Mouse (Mus musculus): ENCODE measurements at regions not wholly inside any gene's neighbourhood (a gene's known extent, or its start where the extent isn't known, plus 50 kb on each side); places are given as distances from the start of the nearest gene placed in this dataset.
A peak's percentile ranks its signal among the peaks of the same experiment; 100 is the strongest.

GRCm38 (mm10) chr5:64590036-64590435 is 213.2 kb upstream of the Klf3 start:
- H3K4me1 ChIP-seq (ENCODE audit: control insufficient read depth, insufficient read depth, low read length): peaks cover 13% of the 10 kb centered on the region
- ATAC-seq (ENCODE audit: insufficient number of reproducible peaks, low FRiP score, low TSS enrichment, low read depth): no peak
- whole genome bisulfite sequencing: 83% methylated on average over 5 of the region's 5 CpGs
- H3K36me3 ChIP-seq (ENCODE audit: control insufficient read depth, insufficient read depth, low read length): no peaks in the 10 kb centered on the region
- H3K9me3 ChIP-seq (ENCODE audit: control insufficient read depth, low read length): no peaks in the 10 kb centered on the region
- H3K9ac ChIP-seq (ENCODE audit: low read length): no peak overlapping the region
- H3K4me3 ChIP-seq (ENCODE audit: low read depth, low read length): no peak overlapping the region
- no peak for DNase-seq (ENCODE audit: low spot score)
- H3K27me3 ChIP-seq (ENCODE audit: control insufficient read depth, insufficient read depth, low read length): no peaks in the 10 kb centered on the region
- H3K4me2 ChIP-seq (ENCODE audit: low read depth, severe bottlenecking): no peak overlapping the region
- no peak overlapping the region for H3K27ac ChIP-seq (replicated peaks; ENCODE audit: low read depth, low read length)

DNA sequence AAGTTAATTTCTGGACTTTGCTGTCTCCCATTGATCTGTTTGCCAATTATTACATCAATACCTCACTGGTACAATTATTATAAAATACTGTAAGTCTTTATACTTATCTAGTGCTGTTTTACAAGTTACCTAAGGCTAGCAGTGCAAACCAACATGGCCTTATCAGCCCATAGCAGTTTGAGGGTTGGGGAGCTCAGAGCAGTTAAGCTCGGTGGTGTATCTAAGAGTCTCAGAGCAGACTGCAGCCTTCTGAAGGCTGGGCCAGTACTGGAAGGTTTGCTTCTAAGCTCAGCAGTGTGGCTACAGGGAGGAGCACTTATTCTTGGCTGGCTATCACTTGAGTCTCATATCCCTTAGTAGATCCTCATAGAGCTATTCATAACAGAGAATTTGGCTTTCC is 212.4 kb upstream of the Klf3 start:
- Histone ChIP-seq H3K36me3 (ENCODE audit: control insufficient read depth, insufficient read depth, low read length) (no peaks in the 10 kb centered on the region), H3K27me3 (ENCODE audit: control insufficient read depth, insufficient read depth, low read length) (no peaks in the 10 kb centered on the region), H3K4me3 (ENCODE audit: low read depth, low read length) (no peak overlapping the region), H3K4me1 (ENCODE audit: control insufficient read depth, insufficient read depth, low read length) (peaks cover 20% of the 10 kb centered on the region), H3K9ac (ENCODE audit: low read length) (no peak overlapping the region), H3K4me2 (ENCODE audit: low read depth, severe bottlenecking) (no peak overlapping the region), H3K9me3 (ENCODE audit: control insufficient read depth, low read length) (no peaks in the 10 kb centered on the region), H3K27ac (replicated peaks; ENCODE audit: low read depth, low read length) (no peak overlapping the region)
- 89% methylated on average over 1 of the region's 1 CpGs for whole genome bisulfite sequencing
- no peak for DNase-seq (ENCODE audit: low spot score)
- ATAC-seq (ENCODE audit: insufficient number of reproducible peaks, low FRiP score, low TSS enrichment, low read depth): no peak

- H3K27me3 ChIP-seq (ENCODE audit: control insufficient read depth, insufficient read depth, low read length): no peaks in the 10 kb centered on the region
- peaks cover 28% of the 10 kb centered on the region for H3K4me1 ChIP-seq (ENCODE audit: control insufficient read depth, insufficient read depth, low read length)
- H3K27ac ChIP-seq (replicated peaks; ENCODE audit: low read depth, low read length): no peak overlapping the region
- no peak overlapping the region for H3K9ac ChIP-seq (ENCODE audit: low read length)
- no peak for DNase-seq (ENCODE audit: low spot score)
- no peaks in the 10 kb centered on the region for H3K9me3 ChIP-seq (ENCODE audit: control insufficient read depth, low read length)
- no peak overlapping the region for H3K4me2 ChIP-seq (ENCODE audit: low read depth, severe bottlenecking)
- no peaks in the 10 kb centered on the region for H3K36me3 ChIP-seq (ENCODE audit: control insufficient read depth, insufficient read depth, low read length)
- no peak for ATAC-seq (ENCODE audit: insufficient number of reproducible peaks, low FRiP score, low TSS enrichment, low read depth)
- WGBS: 92% methylated on average over 2 of the region's 2 CpGs
- H3K4me3 ChIP-seq (ENCODE audit: low read depth, low read length): no peak overlapping the region
These were observed 211.4 kb upstream of the Klf3 start for GRCm38 (mm10) chr5:64591792-64592191.

GRCm38 (mm10) chr5:64595220-64595619 is 208.0 kb upstream of the Klf3 start:
- WGBS: 28% methylated on average over 3 of the region's 3 CpGs
- Histone ChIP-seq H3K4me1 (ENCODE audit: control insufficient read depth, insufficient read depth, low read length) (peaks cover 34% of the 10 kb centered on the region), H3K4me3 (ENCODE audit: low read depth, low read length) (no peak overlapping the region), H3K27me3 (ENCODE audit: control insufficient read depth, insufficient read depth, low read length) (no peaks in the 10 kb centered on the region), H3K36me3 (ENCODE audit: control insufficient read depth, insufficient read depth, low read length) (no peaks in the 10 kb centered on the region), H3K9ac (ENCODE audit: low read length) (no peak overlapping the region), H3K27ac (replicated peaks; ENCODE audit: low read depth, low read length) (peak overlapping the region; percentile 81; the same call in 1 of the 2 replicates), H3K4me2 (ENCODE audit: low read depth, severe bottlenecking) (no peak overlapping the region), H3K9me3 (ENCODE audit: control insufficient read depth, low read length) (no peaks in the 10 kb centered on the region)
- DNase-seq (ENCODE audit: low spot score) (no peak), ATAC-seq (ENCODE audit: insufficient number of reproducible peaks, low FRiP score, low TSS enrichment, low read depth) (no peak)

DNA sequence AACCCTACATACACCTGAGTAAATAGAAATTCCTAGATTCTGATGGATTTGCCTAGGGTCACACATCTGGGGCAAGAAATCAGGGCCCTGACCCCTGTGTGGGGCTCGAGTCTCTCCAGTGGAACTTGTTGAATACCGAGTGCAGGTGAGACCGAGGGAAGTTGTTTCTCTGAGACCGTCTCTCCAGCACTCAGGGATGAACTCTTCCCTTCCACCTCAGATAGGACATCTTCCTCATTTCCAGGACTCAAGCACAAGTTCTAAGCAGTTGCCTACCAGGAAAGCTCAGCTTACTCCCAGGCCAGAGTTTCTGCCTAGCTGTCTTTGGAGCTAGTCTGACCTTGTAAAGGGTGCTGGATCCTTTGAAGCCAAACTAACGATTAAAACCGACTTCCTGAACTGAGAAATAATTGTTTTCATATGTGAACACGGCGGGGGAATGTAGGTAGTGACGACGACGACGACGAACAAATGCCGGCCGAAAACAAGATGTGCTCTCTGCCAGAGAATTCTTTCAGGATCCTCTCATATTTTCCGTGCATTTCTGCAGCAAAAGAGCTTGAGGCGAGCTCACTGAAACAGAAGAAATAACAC is 207.3 kb upstream of the Klf3 start:
- Histone ChIP-seq H3K4me1 (ENCODE audit: control insufficient read depth, insufficient read depth, low read length) (peaks cover 40% of the 10 kb centered on the region), H3K9ac (ENCODE audit: low read length) (no peak overlapping the region), H3K4me3 (ENCODE audit: low read depth, low read length) (no peak overlapping the region), H3K4me2 (ENCODE audit: low read depth, severe bottlenecking) (peak overlapping the region; percentile 14; the same call in 1 of the 2 replicates), H3K9me3 (ENCODE audit: control insufficient read depth, low read length) (no peaks in the 10 kb centered on the region), H3K27ac (replicated peaks; ENCODE audit: low read depth, low read length) (peak overlapping the region; percentile 81), H3K36me3 (ENCODE audit: control insufficient read depth, insufficient read depth, low read length) (no peaks in the 10 kb centered on the region), H3K27me3 (ENCODE audit: control insufficient read depth, insufficient read depth, low read length) (no peaks in the 10 kb centered on the region)
- ATAC-seq (ENCODE audit: insufficient number of reproducible peaks, low FRiP score, low TSS enrichment, low read depth) (no peak), DNase-seq (ENCODE audit: low spot score) (peak; percentile 55)
- 6% methylated on average over 17 of the region's 17 CpGs for WGBS

DNA sequence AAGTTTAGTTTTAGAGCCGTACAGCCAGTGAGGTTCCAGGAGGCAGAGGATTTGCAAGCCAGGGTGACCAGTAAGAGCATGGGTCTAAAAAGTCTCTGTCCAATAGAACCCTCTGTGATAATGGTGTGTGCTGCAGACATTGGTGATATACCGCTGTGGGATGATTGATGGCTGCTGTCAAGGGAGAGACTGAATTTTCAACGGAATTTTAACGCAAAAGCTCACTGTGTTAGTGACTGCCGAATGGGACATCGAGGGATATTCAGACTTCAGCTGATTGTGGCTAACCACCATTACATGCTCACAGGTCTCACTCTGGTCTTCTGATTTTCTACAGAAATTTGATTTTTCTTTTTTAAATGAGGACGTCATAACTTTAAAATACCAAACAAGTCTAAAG is 206.2 kb upstream of the Klf3 start:
- H3K4me2 ChIP-seq (ENCODE audit: low read depth, severe bottlenecking): no peak overlapping the region
- no peak overlapping the region for H3K4me3 ChIP-seq (ENCODE audit: low read depth, low read length)
- H3K36me3 ChIP-seq (ENCODE audit: control insufficient read depth, insufficient read depth, low read length): no peaks in the 10 kb centered on the region
- no peaks in the 10 kb centered on the region for H3K9me3 ChIP-seq (ENCODE audit: control insufficient read depth, low read length)
- no peaks in the 10 kb centered on the region for H3K27me3 ChIP-seq (ENCODE audit: control insufficient read depth, insufficient read depth, low read length)
- peaks cover 41% of the 10 kb centered on the region for H3K4me1 ChIP-seq (ENCODE audit: control insufficient read depth, insufficient read depth, low read length)
- peak overlapping the region; percentile 81; the same call in 1 of the 2 replicates for H3K27ac ChIP-seq (replicated peaks; ENCODE audit: low read depth, low read length)
- H3K9ac ChIP-seq (ENCODE audit: low read length): no peak overlapping the region
- DNase-seq (ENCODE audit: low spot score): no peak
- no peak for ATAC-seq (ENCODE audit: insufficient number of reproducible peaks, low FRiP score, low TSS enrichment, low read depth)
- WGBS: 51% methylated on average over 7 of the region's 7 CpGs

GRCm38 (mm10) chr5:64597451-64597850 is 205.7 kb upstream of the Klf3 start:
- no peak overlapping the region for H3K9ac ChIP-seq (ENCODE audit: low read length)
- H3K27ac ChIP-seq (replicated peaks; ENCODE audit: low read depth, low read length): no peak overlapping the region
- H3K4me1 ChIP-seq (ENCODE audit: control insufficient read depth, insufficient read depth, low read length): peaks cover 41% of the 10 kb centered on the region
- 73% methylated on average over 3 of the region's 3 CpGs for WGBS
- H3K27me3 ChIP-seq (ENCODE audit: control insufficient read depth, insufficient read depth, low read length): no peaks in the 10 kb centered on the region
- DNase-seq (ENCODE audit: low spot score) (no peak), ATAC-seq (ENCODE audit: insufficient number of reproducible peaks, low FRiP score, low TSS enrichment, low read depth) (no peak)
- H3K4me3 ChIP-seq (ENCODE audit: low read depth, low read length): no peak overlapping the region
- H3K36me3 ChIP-seq (ENCODE audit: control insufficient read depth, insufficient read depth, low read length): no peaks in the 10 kb centered on the region
- no peak overlapping the region for H3K4me2 ChIP-seq (ENCODE audit: low read depth, severe bottlenecking)
- no peaks in the 10 kb centered on the region for H3K9me3 ChIP-seq (ENCODE audit: control insufficient read depth, low read length)

GRCm38 (mm10) chr5:64598606-64599005 is 204.6 kb upstream of the Klf3 start:
- Histone ChIP-seq H3K36me3 (ENCODE audit: control insufficient read depth, insufficient read depth, low read length) (no peaks in the 10 kb centered on the region), H3K27ac (replicated peaks; ENCODE audit: low read depth, low read length) (no peak overlapping the region), H3K4me2 (ENCODE audit: low read depth, severe bottlenecking) (no peak overlapping the region), H3K27me3 (ENCODE audit: control insufficient read depth, insufficient read depth, low read length) (no peaks in the 10 kb centered on the region), H3K4me1 (ENCODE audit: control insufficient read depth, insufficient read depth, low read length) (peaks cover 41% of the 10 kb centered on the region), H3K9ac (ENCODE audit: low read length) (no peak overlapping the region), H3K9me3 (ENCODE audit: control insufficient read depth, low read length) (no peaks in the 10 kb centered on the region), H3K4me3 (ENCODE audit: low read depth, low read length) (no peak overlapping the region)
- no peak for DNase-seq (ENCODE audit: low spot score)
- WGBS: 94% methylated on average over 3 of the region's 3 CpGs
- ATAC-seq (ENCODE audit: insufficient number of reproducible peaks, low FRiP score, low TSS enrichment, low read depth): no peak

- no peaks in the 10 kb centered on the region for H3K27me3 ChIP-seq (ENCODE audit: control insufficient read depth, insufficient read depth, low read length)
- no peak overlapping the region for H3K4me3 ChIP-seq (ENCODE audit: low read depth, low read length)
- H3K36me3 ChIP-seq (ENCODE audit: control insufficient read depth, insufficient read depth, low read length): no peaks in the 10 kb centered on the region
- H3K4me1 ChIP-seq (ENCODE audit: control insufficient read depth, insufficient read depth, low read length): peaks cover 38% of the 10 kb centered on the region
- no peak for DNase-seq (ENCODE audit: low spot score)
- H3K9me3 ChIP-seq (ENCODE audit: control insufficient read depth, low read length): no peaks in the 10 kb centered on the region
- WGBS: 80% methylated on average over 3 of the region's 3 CpGs
- no peak for ATAC-seq (ENCODE audit: insufficient number of reproducible peaks, low FRiP score, low TSS enrichment, low read depth)
- H3K27ac ChIP-seq (replicated peaks; ENCODE audit: low read depth, low read length): no peak overlapping the region
- H3K4me2 ChIP-seq (ENCODE audit: low read depth, severe bottlenecking): no peak overlapping the region
- no peak overlapping the region for H3K9ac ChIP-seq (ENCODE audit: low read length)
These were observed 204.2 kb upstream of the Klf3 start for GRCm38 (mm10) chr5:64599015-64599414.
